Mouse (Mus musculus): ENCODE measurements around the gene Zfp609. TPM values are rescaled to one million over a fixed set of nuclear protein-coding genes. Genes with fewer than 3 reads are reported as not detected.

Gene Zfp609
- polyA plus RNA-seq, 1 experiment from 2014 or later: 6.9 TPM

DNA sequence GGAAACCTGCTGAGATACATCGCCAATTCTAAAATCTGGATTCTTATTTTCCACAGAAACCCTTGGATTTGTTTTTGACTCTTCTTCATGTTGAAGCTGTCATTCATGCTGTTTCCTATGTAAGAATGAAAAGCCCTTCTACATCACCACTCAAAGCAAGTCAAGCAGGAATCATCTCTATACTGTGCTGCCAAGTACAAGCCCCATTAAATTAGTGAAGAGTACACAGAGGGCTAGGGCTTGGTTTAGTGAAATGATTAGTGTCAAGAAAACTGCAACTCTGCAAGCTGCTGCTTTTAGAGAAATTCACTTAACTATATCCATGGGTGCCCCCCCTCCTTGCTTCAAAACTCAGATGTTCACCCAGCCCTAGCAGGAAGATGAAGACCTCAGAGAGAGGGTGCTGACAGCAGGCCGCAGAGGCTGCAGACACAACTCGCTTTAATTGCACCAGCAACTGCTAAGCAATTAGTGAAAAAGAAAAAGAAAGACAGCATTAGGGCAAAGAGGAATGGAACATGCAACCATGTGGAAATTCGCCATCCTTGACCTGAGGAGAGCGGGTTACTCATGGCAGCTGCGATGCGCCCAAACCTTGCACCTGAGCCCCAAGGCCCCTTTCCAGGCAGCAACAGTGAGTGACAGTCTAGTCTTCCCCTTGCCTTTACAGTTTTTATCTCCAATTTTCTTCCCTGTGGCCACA, 71.5 kb downstream of the Zfp609 start:
- H3K4me3 ChIP-seq: no peak overlapping the region
- WGBS: 85% methylated on average over 7 of the region's 7 CpGs
- no peak overlapping the region for H3K9ac ChIP-seq
- no peaks in the 10 kb centered on the region for H3K27me3 ChIP-seq
- H3K9me3 ChIP-seq: no peaks in the 10 kb centered on the region
- 0 out of 2 replicates have a peak, but pooled peaks cover 4% of the 10 kb centered on the region for H3K4me1 ChIP-seq
- H3K36me3 ChIP-seq: no peaks in the 10 kb centered on the region
- H3K27ac ChIP-seq: no peak overlapping the region
- no peak for ATAC-seq (ENCODE audit: insufficient number of reproducible peaks, low FRiP score, low TSS enrichment, low read depth)
- H3K4me2 ChIP-seq: no peak overlapping the region

DNA sequence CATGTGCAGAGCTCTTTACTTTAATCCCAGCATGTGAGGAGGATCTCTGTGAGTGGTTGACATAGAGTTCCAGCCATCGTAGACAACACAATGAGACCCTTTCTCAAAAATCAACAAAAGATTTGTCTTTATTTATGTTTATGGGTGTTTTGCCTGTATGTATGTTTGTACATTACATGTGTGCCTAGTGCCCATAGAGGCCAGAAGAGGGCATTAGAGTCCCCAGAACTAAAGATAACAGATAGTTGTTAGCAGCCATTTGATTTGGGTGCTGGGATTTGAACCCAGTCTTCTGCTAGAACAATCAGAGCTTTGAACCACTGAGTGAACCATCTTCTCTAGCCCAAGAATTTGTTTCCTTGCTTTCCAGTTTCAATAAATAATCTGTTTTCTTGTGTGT, 72.2 kb downstream of the Zfp609 start:
- H3K27ac ChIP-seq: no peak overlapping the region
- H3K9me3 ChIP-seq: no peaks in the 10 kb centered on the region
- no peaks in the 10 kb centered on the region for H3K36me3 ChIP-seq
- 0 out of 2 replicates have a peak, but pooled peaks cover 4% of the 10 kb centered on the region for H3K4me1 ChIP-seq
- H3K4me2 ChIP-seq: no peak overlapping the region
- no peak for ATAC-seq (ENCODE audit: insufficient number of reproducible peaks, low FRiP score, low TSS enrichment, low read depth)
- 95% methylated on average over 1 of the region's 1 CpGs for WGBS
- no peak overlapping the region for H3K9ac ChIP-seq
- H3K27me3 ChIP-seq: no peaks in the 10 kb centered on the region
- no peak overlapping the region for H3K4me3 ChIP-seq

DNA sequence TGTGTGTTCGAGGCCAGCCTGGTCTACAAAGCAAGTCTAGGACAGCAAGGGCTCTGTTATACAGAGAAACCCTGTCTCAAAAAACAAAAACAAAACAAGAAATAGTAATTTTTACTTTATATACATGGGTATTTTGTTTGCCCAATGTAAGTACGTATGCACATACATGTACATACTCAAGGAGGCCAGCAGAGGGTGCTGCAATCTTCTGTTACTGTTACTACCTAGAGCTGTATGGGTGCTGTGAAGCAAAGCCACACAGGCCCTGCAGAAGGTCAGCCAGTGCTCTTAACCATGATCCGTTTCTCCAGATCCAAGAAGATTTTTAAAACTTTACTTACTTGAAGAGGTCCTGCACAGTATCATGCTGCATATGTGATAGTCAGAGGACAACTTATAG, 74.7 kb downstream of the Zfp609 start:
- Histone ChIP-seq H3K9ac (no peak overlapping the region), H3K36me3 (no peaks in the 10 kb centered on the region), H3K9me3 (no peaks in the 10 kb centered on the region), H3K4me3 (no peak overlapping the region), H3K4me2 (no peak overlapping the region), H3K4me1 (peaks cover 3% of the 10 kb centered on the region; the same call in 1 of the 2 replicates), H3K27me3 (no peaks in the 10 kb centered on the region), H3K27ac (no peak overlapping the region)
- 93% methylated on average over 3 of the region's 3 CpGs for WGBS
- no peak for ATAC-seq (ENCODE audit: insufficient number of reproducible peaks, low FRiP score, low TSS enrichment, low read depth)

DNA sequence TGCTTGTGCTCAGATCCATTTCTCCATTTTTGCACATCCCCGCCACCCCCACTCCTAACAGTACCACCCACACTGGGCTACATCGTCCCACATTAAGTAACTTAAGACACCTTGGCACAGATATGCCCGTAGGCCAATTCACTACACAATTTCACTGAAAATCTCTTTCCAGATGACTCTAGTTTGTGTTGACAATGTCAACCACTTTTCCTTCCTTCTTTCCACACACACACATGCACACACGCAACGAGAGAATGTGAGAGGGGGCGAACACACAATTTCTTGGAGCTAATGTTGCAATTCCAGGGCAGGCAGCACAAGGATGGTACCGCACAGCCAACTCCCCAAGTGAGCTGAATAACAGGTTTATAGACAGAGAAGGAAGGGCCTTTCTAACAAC, 75.5 kb downstream of the Zfp609 start:
- H3K4me1 ChIP-seq: peaks cover 3% of the 10 kb centered on the region; the same call in 1 of the 2 replicates
- H3K4me2 ChIP-seq: no peak overlapping the region
- no peaks in the 10 kb centered on the region for H3K36me3 ChIP-seq
- H3K9ac ChIP-seq: no peak overlapping the region
- 91% methylated on average over 7 of the region's 7 CpGs for WGBS
- no peak overlapping the region for H3K4me3 ChIP-seq
- no peak overlapping the region for H3K27ac ChIP-seq
- no peaks in the 10 kb centered on the region for H3K27me3 ChIP-seq
- no peaks in the 10 kb centered on the region for H3K9me3 ChIP-seq
- ATAC-seq (ENCODE audit: insufficient number of reproducible peaks, low FRiP score, low TSS enrichment, low read depth): no peak

DNA sequence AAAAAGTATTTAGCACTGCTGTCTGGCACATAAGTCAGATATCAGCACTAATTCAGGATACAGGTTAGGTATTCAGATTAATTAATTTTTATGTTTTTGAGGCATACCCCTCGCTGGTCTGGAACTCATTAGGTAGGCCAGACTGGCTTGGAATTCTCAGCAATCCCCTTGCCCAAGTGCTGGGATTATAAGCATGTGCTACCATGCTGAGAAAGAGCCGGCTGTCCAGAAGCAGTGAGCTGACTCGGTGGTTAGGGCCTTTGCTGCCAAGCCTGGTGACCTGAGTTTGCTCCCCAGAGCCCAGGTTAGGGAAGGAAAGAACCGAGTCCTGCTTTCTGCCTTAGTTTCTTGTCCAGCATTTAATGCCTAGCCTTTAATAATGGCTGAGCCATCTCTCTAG, 79.3 kb downstream of the Zfp609 start:
- Histone ChIP-seq H3K9ac (no peak overlapping the region), H3K27ac (no peak overlapping the region), H3K36me3 (no peaks in the 10 kb centered on the region), H3K27me3 (no peaks in the 10 kb centered on the region), H3K4me2 (no peak overlapping the region), H3K9me3 (no peaks in the 10 kb centered on the region), H3K4me3 (no peak overlapping the region), H3K4me1 (peaks cover 20% of the 10 kb centered on the region)
- WGBS: 18% methylated on average over 4 of the region's 4 CpGs
- ATAC-seq (ENCODE audit: insufficient number of reproducible peaks, low FRiP score, low TSS enrichment, low read depth): no peak

DNA sequence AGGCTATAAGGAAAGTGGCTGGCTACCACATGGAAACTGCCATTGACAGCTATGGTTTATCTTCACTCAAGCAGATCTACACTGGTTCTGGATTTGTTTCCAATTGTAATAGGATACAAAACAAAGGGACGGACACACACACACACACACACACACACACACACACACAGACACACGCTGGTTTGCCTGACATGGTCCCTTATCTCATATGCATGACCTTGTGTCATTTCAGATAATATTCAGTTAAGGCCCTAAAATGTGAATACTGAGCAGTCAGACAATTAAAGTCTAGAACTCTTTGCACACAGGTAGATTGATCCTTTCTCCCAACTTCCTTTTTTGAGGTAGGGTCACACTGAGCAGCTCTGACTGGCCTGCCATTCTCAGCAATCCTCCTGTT, 80.9 kb downstream of the Zfp609 start:
- Histone ChIP-seq H3K4me3 (no peak overlapping the region), H3K27ac (no peak overlapping the region), H3K27me3 (no peaks in the 10 kb centered on the region), H3K4me2 (no peak overlapping the region), H3K4me1 (peaks cover 20% of the 10 kb centered on the region), H3K9me3 (no peaks in the 10 kb centered on the region), H3K9ac (no peak overlapping the region), H3K36me3 (no peaks in the 10 kb centered on the region)
- 87% methylated on average over 2 of the region's 2 CpGs for WGBS
- no peak for ATAC-seq (ENCODE audit: insufficient number of reproducible peaks, low FRiP score, low TSS enrichment, low read depth)

DNA sequence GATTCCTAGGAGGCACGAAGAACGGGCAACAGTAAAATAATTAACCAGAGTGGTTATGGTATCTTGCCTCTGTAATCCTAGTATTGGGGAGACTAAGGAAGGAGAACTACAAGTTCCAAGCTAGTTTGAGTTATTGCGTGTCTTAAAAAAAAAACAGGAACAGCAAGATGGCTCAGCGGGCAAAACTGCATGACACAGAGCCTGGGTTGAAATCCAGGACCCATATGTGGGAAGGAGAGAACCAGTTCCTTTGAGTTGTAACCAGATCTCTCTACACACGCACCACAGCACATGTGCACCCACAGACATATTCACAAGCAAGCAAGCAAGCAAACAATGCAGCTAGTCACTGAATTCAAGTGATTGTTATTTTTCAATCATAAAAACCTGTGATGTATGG, 81.9 kb downstream of the Zfp609 start:
- no peak for ATAC-seq (ENCODE audit: insufficient number of reproducible peaks, low FRiP score, low TSS enrichment, low read depth)
- no peak overlapping the region for H3K27ac ChIP-seq
- no peaks in the 10 kb centered on the region for H3K9me3 ChIP-seq
- no peak overlapping the region for H3K4me2 ChIP-seq
- no peak overlapping the region for H3K9ac ChIP-seq
- H3K36me3 ChIP-seq: no peaks in the 10 kb centered on the region
- peaks cover 20% of the 10 kb centered on the region for H3K4me1 ChIP-seq
- H3K27me3 ChIP-seq: no peaks in the 10 kb centered on the region
- no peak overlapping the region for H3K4me3 ChIP-seq
- 59% methylated on average over 5 of the region's 5 CpGs for WGBS

DNA sequence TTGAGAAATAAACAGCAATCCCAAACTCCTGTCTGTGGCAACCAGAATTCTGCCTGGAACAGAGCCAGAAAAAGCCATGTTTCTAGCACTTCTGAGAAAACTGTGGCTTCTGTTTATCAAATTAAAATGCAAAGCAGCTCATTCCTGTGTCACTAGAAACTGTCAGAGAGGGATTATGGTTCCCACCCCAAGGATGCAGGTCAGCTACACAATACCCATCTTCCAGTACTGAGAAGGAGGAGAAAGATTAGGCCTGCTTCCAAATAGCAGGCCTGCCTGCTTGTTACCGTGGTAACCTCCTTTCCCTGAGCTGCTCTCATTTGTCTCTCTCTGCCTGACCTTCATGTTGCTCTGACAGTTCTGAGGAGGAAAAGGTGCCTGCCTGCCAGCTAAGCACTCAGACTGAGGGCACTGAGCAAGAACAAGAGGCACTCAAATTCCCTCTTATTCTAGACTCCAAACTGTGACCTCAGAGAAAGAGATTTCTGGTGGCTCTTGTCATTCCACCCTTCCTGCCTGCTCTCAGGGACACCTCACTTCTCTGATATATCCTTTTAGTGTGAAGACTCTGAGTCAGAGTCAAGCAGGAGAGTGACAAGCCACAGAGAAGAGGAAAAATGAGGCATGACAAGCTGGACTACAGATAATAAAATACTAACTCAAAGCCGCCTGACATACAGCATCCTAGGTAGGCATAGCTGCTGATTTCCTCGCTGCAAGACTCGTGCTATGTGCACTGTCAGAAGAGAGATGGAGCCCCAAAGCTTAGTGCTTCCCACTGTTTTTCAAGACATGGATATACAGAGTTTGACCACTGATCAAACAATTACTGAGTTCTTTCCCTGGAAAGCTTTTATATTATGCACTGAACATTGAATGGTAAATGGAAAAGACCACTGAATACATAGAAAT, 82.9 kb downstream of the Zfp609 start:
- Histone ChIP-seq H3K9me3 (no peaks in the 10 kb centered on the region), H3K4me3 (no peak overlapping the region), H3K9ac (no peak overlapping the region), H3K27ac (peak overlapping the region; percentile 27), H3K4me1 (peaks cover 20% of the 10 kb centered on the region), H3K36me3 (no peaks in the 10 kb centered on the region), H3K27me3 (no peaks in the 10 kb centered on the region), H3K4me2 (no peak overlapping the region)
- 47% methylated on average over 4 of the region's 4 CpGs for WGBS
- no peak for ATAC-seq (ENCODE audit: insufficient number of reproducible peaks, low FRiP score, low TSS enrichment, low read depth)

DNA sequence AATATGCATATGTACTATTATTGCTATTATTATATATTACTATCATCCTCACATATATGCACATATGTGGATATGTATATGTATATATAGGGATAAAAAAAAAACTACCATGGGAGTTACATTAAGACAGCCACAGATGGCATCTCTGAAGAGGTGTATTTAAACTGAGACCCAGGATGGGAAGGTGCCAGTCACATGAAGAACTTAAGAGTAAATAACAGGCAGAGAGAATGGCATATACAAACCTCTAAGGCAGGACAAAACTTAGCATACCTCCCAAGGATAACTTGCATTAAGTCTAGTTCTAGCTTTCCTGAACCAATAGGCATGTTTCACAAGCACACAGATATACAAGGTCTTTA, 83.6 kb downstream of the Zfp609 start:
- ATAC-seq (ENCODE audit: insufficient number of reproducible peaks, low FRiP score, low TSS enrichment, low read depth): no peak
- Histone ChIP-seq H3K4me1 (peaks cover 20% of the 10 kb centered on the region), H3K27ac (no peak overlapping the region)

DNA sequence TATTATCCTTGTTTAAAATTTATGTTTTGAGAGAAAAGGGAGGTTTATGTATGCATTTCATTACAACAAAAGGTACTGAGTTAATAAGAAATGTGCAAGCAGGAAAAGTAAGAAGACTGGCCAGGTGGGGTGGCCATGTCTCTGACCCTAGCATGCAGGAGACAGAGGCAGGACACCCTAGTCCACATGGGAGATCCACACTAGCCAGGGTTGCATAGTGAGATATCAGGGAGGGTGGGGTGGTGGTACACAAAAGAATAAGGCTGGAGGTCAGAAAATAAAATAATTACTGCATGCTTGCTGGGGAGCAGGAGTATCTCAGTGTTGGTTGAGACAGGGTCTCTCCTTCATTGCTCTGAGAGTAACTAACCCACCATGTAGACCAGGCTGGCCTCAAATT, 84.0 kb downstream of the Zfp609 start:
- Histone ChIP-seq H3K9ac (no peak overlapping the region), H3K4me1 (peaks cover 20% of the 10 kb centered on the region), H3K4me2 (no peak overlapping the region), H3K27me3 (no peaks in the 10 kb centered on the region), H3K27ac (no peak overlapping the region), H3K9me3 (no peaks in the 10 kb centered on the region), H3K36me3 (no peaks in the 10 kb centered on the region), H3K4me3 (no peak overlapping the region)
- no peak for ATAC-seq (ENCODE audit: insufficient number of reproducible peaks, low FRiP score, low TSS enrichment, low read depth)

More for the DNA sequence above, 83.6 kb downstream of the Zfp609 start:
- no peak overlapping the region for H3K9ac ChIP-seq
- no peaks in the 10 kb centered on the region for H3K9me3 ChIP-seq
- H3K4me3 ChIP-seq: no peak overlapping the region
- no peak overlapping the region for H3K4me2 ChIP-seq
- no peaks in the 10 kb centered on the region for H3K27me3 ChIP-seq
- no peaks in the 10 kb centered on the region for H3K36me3 ChIP-seq

DNA sequence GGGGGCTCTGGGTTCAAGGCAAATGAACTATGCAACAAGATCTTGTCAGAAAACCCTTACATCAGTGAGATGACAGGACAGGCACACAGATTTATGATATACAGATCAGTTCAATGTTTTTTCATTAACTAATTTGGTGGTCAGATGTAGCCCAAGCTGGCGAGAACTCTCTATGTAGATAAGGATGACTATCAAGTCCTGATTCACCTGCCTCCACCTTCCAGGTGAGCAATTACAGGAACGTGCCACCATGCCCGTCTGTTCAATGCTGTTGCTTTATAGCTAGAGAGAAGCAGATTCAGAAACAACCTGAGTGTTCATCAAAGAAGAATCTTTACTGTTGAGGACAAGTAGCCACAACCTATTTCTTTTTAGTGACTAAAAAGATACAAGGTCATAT, 84.6 kb downstream of the Zfp609 start:
- no peak overlapping the region for H3K4me2 ChIP-seq
- H3K27ac ChIP-seq: no peak overlapping the region
- H3K4me3 ChIP-seq: no peak overlapping the region
- no peaks in the 10 kb centered on the region for H3K36me3 ChIP-seq
- 90% methylated on average over 3 of the region's 3 CpGs for WGBS
- H3K27me3 ChIP-seq: no peaks in the 10 kb centered on the region
- ATAC-seq (ENCODE audit: insufficient number of reproducible peaks, low FRiP score, low TSS enrichment, low read depth): no peak
- peaks cover 17% of the 10 kb centered on the region for H3K4me1 ChIP-seq
- no peak overlapping the region for H3K9ac ChIP-seq
- H3K9me3 ChIP-seq: no peaks in the 10 kb centered on the region

DNA sequence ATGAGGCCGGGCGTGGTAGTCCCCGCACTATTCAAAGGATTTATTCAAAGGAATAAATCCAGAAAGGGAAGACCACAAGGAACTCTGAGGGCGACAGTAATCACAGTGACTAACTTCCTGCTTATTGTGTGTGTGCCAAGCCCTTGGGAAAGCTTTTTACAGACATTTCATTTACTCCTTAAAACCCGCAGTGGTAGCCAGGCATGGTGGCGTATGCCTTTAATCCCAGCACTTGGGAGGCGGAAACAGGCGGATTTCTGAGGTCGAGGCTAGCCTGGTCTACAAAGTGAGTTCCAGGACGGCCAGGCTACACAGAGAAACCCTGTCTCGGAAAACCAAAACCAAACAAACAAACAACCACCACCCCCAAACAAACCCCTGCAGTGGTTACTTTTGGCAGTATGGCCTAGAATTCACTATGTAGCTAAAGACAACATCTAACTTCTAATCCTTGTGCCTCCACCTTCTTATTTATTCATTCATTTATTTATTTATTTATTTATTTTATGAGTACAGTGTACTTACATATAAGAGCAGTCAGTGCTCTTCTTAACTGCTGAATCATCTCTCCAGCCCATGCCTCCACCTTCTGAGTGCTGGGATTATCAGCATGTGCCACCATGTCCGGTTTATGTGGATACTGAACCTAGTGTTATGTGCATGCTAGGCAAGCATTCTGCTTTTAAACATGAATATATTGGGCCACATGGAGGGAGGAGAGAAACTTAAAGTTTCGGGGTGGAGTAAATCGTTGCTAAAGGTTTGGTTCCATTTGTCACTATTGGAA, 86.1 kb downstream of the Zfp609 start:
- Histone ChIP-seq H3K4me2 (no peak overlapping the region), H3K9ac (no peak overlapping the region), H3K27me3 (no peaks in the 10 kb centered on the region), H3K4me3 (no peak overlapping the region), H3K9me3 (no peaks in the 10 kb centered on the region), H3K27ac (no peak overlapping the region), H3K36me3 (no peaks in the 10 kb centered on the region), H3K4me1 (peaks cover 17% of the 10 kb centered on the region)
- ATAC-seq (ENCODE audit: insufficient number of reproducible peaks, low FRiP score, low TSS enrichment, low read depth): no peak
- 90% methylated on average over 14 of the region's 14 CpGs for WGBS

Measured in limb, embryonic 15.5 days (tissue).